Comparison of ENCODE assay signal across 20 mouse cellular contexts in genomic region chr12:88620084-88620483, GRCm38 (mm10).
DNase-seq lines count a peak whose midpoint lies in the region; ATAC-seq and TF ChIP-seq lines count a peak whose summit lies in the region.
"Had no signal": no experiment of that assay in that cellular context is flagged by ENCODE, and none has a peak within 500 bp of the region (broad histone marks: within the 10 kb centered on the region; RNA-seq: fewer than 3 reads in every experiment).

No protein-coding gene starts in this region.

- no peak overlapping the region for H3K9ac ChIP-seq in embryonic facial prominence, embryonic 15.5 days
- H3K9ac ChIP-seq: heart, embryonic 15.5 days; hindbrain, embryonic 12.5 days; intestine, embryonic 15.5 days; kidney, embryonic 15.5 days; liver, postnatal 0 days had no signal

- no peaks in the 10 kb centered on the region for H3K9me3 ChIP-seq in embryonic facial prominence, embryonic 15.5 days (replicated peaks)
- H3K9me3 ChIP-seq: hindbrain, embryonic 12.5 days; intestine, embryonic 15.5 days; kidney, embryonic 15.5 days had no signal

- peak; percentile 15 for DNase-seq in layer of hippocampus, adult 11-12 months (ENCODE audit: low spot score)
- DNase-seq in layer of hippocampus, adult 9-10 months (ENCODE audit: low spot score) = no peak
- DNase-seq in right cerebral cortex, postnatal 10 days (ENCODE audit: low spot score in 2 of 2) = peak; percentile 25 to 36
- DNase-seq in right cerebral cortex, postnatal 36 days (ENCODE audit: low spot score in 2 of 2) = no peak
- peak; percentile 22 for DNase-seq in retina, postnatal 1 day
- DNase-seq in thymus, adult 2 months = no peak
- no peak for DNase-seq in heart, postnatal 25 days (ENCODE audit: low spot score)
- DNase-seq: adrenal gland, postnatal 25 days; cerebellum, adult 8-10 months; gastrocnemius, postnatal 10 days; heart, adult 2 months; liver; liver, postnatal 0 days; thymus, postnatal 4 days had no signal

- H3K4me2 ChIP-seq in embryonic facial prominence, embryonic 15.5 days (replicated peaks) = no peak overlapping the region
- H3K4me2 ChIP-seq: heart, embryonic 15.5 days; hindbrain, embryonic 12.5 days; intestine, embryonic 15.5 days; kidney, embryonic 15.5 days had no signal

- no peak overlapping the region for H3K27ac ChIP-seq in embryonic facial prominence, embryonic 15.5 days (replicated peaks)
- no peak overlapping the region for H3K27ac ChIP-seq in thymus, adult 2 months (ENCODE audit: control insufficient read depth, insufficient read depth, low read length)
- H3K27ac ChIP-seq: heart, adult 2 months; heart, embryonic 15.5 days; hindbrain, embryonic 12.5 days; intestine, embryonic 15.5 days; kidney, embryonic 15.5 days; stomach, postnatal 0 days had no signal

- H3K4me3 ChIP-seq in embryonic facial prominence, embryonic 15.5 days (replicated peaks) = no peak overlapping the region
- H3K4me3 ChIP-seq in thymus, adult 2 months (ENCODE audit: control insufficient read depth, insufficient read depth, low read length) = no peak overlapping the region
- H3K4me3 ChIP-seq: heart, adult 2 months; heart, embryonic 15.5 days; hindbrain, embryonic 12.5 days; intestine, embryonic 15.5 days; kidney, embryonic 15.5 days had no signal

- ATAC-seq in embryonic facial prominence, embryonic 15.5 days (ENCODE audit: insufficient number of reproducible peaks, low FRiP score, low TSS enrichment, low read depth) = peak; percentile 80
- ATAC-seq: intestine, embryonic 15.5 days; liver, postnatal 0 days had no signal

- TF ChIP-seq POLR2A in thymus, adult 2 months (IDR thresholded peaks at IDR 0.05; ENCODE audit: control insufficient read depth, extremely low read depth, insufficient read depth, low read length, poor library complexity) = no peak

- no peak for TF ChIP-seq CTCF in thymus, adult 2 months (IDR thresholded peaks at IDR 0.05; ENCODE audit: borderline replicate concordance, control insufficient read depth, extremely low read depth, insufficient read depth, low read length, poor library complexity)

- WGBS in embryonic facial prominence, embryonic 15.5 days = 32% methylated on average over 2 of the region's 2 CpGs
- WGBS in thymus, adult 2 months = 43% methylated on average over 2 of the region's 2 CpGs

- H3K4me1 ChIP-seq in embryonic facial prominence, embryonic 15.5 days = no peaks in the 10 kb centered on the region
- no peaks in the 10 kb centered on the region for H3K4me1 ChIP-seq in thymus, adult 2 months (replicated peaks; ENCODE audit: control insufficient read depth, insufficient read depth, low read length)
- H3K4me1 ChIP-seq: heart, embryonic 15.5 days; intestine, embryonic 15.5 days; kidney, embryonic 15.5 days had no signal

- H3K27me3 ChIP-seq in embryonic facial prominence, embryonic 15.5 days = no peaks in the 10 kb centered on the region
- no peaks in the 10 kb centered on the region for H3K27me3 ChIP-seq in thymus, adult 2 months (ENCODE audit: control insufficient read depth, insufficient read depth, low read length)
- H3K27me3 ChIP-seq: heart, embryonic 15.5 days; hindbrain, embryonic 12.5 days; intestine, embryonic 15.5 days; kidney, embryonic 15.5 days had no signal

- H3K36me3 ChIP-seq in embryonic facial prominence, embryonic 15.5 days = no peaks in the 10 kb centered on the region
- H3K36me3 ChIP-seq in thymus, adult 2 months (ENCODE audit: control insufficient read depth, insufficient read depth, low read length) = no peaks in the 10 kb centered on the region
- H3K36me3 ChIP-seq: heart, embryonic 15.5 days; hindbrain, embryonic 12.5 days; intestine, embryonic 15.5 days; kidney, embryonic 15.5 days had no signal

- intact Hi-C loops in heart, postnatal 25 days (cut with DNase I) = no loop called here

Comparison
In these comparisons a context has a peak if more than half of its experiments do, and no peak if none do; other contexts are left out.
1. DNase-seq: peak in layer of hippocampus, adult 11-12 months (single experiment), right cerebral cortex, postnatal 10 days (2 of 2) and retina, postnatal 1 day (single experiment); none in layer of hippocampus, adult 9-10 months (single experiment), right cerebral cortex, postnatal 36 days (0 of 2), thymus, adult 2 months (single experiment) and heart, postnatal 25 days (single experiment).